Mouse (Mus musculus) neutrophil, adult 83 days (primary cell): ENCODE results near the gene Tm4sf20. TPM values are rescaled to one million over a fixed set of nuclear protein-coding genes. Genes with fewer than 3 reads are reported as not detected.

ENCODE experiments used
- total RNA-seq, 2 experiments: library from RNA; stranded (reverse); gene quantifications; one replicate each; pipeline ENCODE4 v1.2.4; 2023

The Tm4sf20 gene
- total RNA-seq = not detected

DNA sequence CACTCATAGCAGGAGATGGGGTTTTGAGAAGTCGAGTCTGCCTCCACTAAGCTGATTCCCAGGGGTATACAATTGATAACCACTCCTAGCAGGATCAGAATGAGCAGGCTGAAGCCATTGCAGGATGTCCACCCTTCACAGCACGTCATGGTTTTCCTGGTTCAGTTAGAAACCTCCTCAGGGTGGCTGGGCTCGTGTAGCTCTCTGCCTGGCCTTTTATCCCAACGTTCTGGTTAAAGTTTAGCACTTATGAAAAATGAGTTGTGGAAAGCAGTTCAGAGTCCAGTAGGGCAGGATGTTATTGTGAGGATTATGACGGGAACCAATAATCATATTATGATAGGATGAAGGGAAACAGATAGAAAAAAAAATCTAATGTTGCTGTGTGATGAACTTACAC is at the start of gene Tm4sf20:
TSS of gene Tm4sf20 (minus strand) at position 193 of the 400 bp plus-strand sequence.

DNA sequence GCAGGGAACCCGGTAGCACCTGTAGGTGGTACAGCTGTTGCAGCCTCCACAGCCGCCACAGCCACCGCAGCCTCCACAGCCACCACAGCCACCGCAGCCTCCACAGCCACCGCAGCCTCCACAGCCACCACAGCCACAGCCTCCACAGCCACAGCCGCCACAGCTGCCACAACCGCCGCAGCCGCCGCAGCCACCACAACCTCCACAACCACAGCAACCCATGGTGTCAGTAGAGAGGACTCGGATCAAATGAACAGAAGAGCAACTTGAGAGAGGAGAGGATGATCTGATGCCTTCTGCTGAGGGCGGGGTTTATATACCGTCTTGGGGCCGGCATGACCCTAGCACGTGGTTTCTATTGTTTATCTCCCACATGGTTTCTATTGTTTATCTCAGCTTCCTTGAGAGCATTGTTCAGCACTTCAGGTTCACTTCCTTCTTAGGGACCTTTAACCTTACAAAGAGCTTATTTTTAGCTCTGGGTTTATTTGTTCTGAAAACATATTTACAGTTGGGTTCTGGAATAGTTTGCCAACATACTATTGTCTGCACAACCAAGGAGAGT is 2.8 kb upstream of the Tm4sf20 start, which contains the start of gene Gm47791:
TSS of gene Gm47791 (minus strand) at position 222 of the 565 bp plus-strand sequence.

DNA sequence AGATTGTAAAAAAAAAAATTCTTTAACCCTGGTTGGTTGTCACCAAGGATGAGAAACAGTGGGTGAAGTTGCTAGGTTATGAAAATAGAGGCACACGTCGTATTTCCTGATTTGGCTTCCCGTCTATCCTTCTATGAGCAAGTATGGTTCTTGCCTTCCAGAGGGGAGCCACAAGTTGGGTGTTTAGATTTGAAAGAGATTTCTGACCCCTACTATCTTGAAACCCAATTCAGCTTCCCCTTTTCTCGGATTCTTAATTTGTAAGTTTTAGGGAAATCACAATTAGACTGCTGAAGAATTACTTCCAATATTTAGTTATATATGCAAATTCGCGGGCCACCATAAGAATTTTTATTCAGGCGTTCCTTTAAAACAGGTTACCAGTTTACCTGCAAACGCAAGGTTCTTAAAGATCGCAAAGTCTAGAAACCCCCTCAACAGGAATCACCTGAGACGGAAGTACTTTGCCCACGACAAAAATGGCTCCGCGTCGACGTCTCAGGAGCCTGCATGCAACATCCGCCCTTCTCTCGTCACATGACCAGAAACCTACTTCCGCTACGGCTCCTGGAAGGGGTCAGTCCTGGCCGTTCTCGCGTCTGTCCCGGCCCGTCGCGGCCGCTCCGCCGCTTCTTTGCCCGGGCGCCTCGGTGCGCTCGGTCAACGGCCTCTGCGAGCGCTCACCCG is 43.8 kb downstream of the Tm4sf20 start, which contains the start of gene Mff:
TSS of gene Mff (plus strand) at position 552 of the 687 bp plus-strand sequence.

Other genes with a start within 250 kb of the Tm4sf20 start
- gene Col4a4, start 181.6 kb downstream of the Tm4sf20 start, total RNA-seq = not detected
- gene Col4a3, start 181.5 kb downstream of the Tm4sf20 start, total RNA-seq = not detected
- 100 to 1,000 TPM; 101 to 108 TPM for gene Mff, start 43.6 kb downstream of the Tm4sf20 start, total RNA-seq
- gene Gm47791, start 2.8 kb upstream of the Tm4sf20 start, total RNA-seq = not detected
- 10 to 100 TPM; 48.0 to 50.7 TPM for gene Agfg1, start 71.0 kb upstream of the Tm4sf20 start, total RNA-seq
- gene A030005L19Rik, start 144.9 kb upstream of the Tm4sf20 start, total RNA-seq = not detected
- gene A030014E15Rik, start 156.5 kb upstream of the Tm4sf20 start, total RNA-seq = not detected
- gene Gm6217, start 162.9 kb upstream of the Tm4sf20 start, total RNA-seq = not detected
- not detected for gene A030003K21Rik, start 174.9 kb upstream of the Tm4sf20 start, total RNA-seq
- gene Gm7544, start 187.6 kb upstream of the Tm4sf20 start, total RNA-seq = not detected
- gene Gm47955, start 191.8 kb upstream of the Tm4sf20 start, total RNA-seq = not detected
- gene Gm47959, start 232.1 kb upstream of the Tm4sf20 start, total RNA-seq = not detected